Mouse (Mus musculus) embryonic facial prominence, embryonic 12.5 days (tissue): Measurements from ENCODE around the gene Pkdrej. TPM values are rescaled to one million over a fixed set of nuclear protein-coding genes. Genes with fewer than 3 reads are reported as not detected.

Source experiments
- ATAC-seq: fragments of 200-750 bp; cut with Nextera tagmentation; 2 replicates; pipeline ENCODE4 v1.8.0; 2017; ENCODE audit not compliant: insufficient number of reproducible peaks, insufficient read depth, low FRiP score, low TSS enrichment
- H3K27ac ChIP-seq: fragments of 300-500 bp; sonication (generic); 2 replicates; pipeline ENCODE4 v1.5.1; 2016; ENCODE audit warnings: mild to moderate bottlenecking
- H3K27me3 ChIP-seq: fragments of 300-500 bp; sonication (generic); 2 replicates; pipeline ENCODE4 v1.6.1; 2016; ENCODE audit warnings: mild to moderate bottlenecking, moderate library complexity
- H3K36me3 ChIP-seq: fragments of 300-500 bp; sonication (generic); 2 replicates; pipeline ENCODE4 v1.6.1; 2016; ENCODE audit warnings: mild to moderate bottlenecking
- H3K4me1 ChIP-seq: fragments of 300-500 bp; sonication (generic); 2 replicates; pipeline ENCODE4 v1.6.1; 2016
- H3K4me2 ChIP-seq: fragments of 300-500 bp; sonication (generic); replicated peaks from 2 replicates; pipeline ENCODE4 v1.6.1; 2016; ENCODE audit warnings: mild to moderate bottlenecking, moderate library complexity
- H3K4me3 ChIP-seq: fragments of 300-500 bp; sonication (generic); 2 replicates; pipeline ENCODE4 v1.5.1; 2016; ENCODE audit warnings: mild to moderate bottlenecking
- H3K9ac ChIP-seq: fragments of 300-500 bp; sonication (generic); 2 replicates; pipeline ENCODE4 v1.6.1; 2016; ENCODE audit warnings: mild to moderate bottlenecking, moderate library complexity
- H3K9me3 ChIP-seq: fragments of 300-500 bp; sonication (generic); 2 replicates; pipeline ENCODE4 v1.6.1; 2016; ENCODE audit warnings: mild to moderate bottlenecking, moderate library complexity
- WGBS: fragments of 180-500 bp; shearing (Covaris S2); methylation state at CpG from one replicate; pipeline ENCODE4 v1.1.7; 2016; 5-methylcytosine and 5-hydroxymethylcytosine counted together
- polyA plus RNA-seq: library from polyadenylated mRNA; unstranded; fragments of >200 nt; fragmentation: Nextera tagmentation; extraction: Ambion mirVana; gene quantifications from 2 replicates; pipeline ENCODE4 v1.2.1, GENCODE M21; 2016

Pkdrej gene
- polyA plus RNA-seq, 1 experiment from 2014 or later = 0.33 TPM

- H3K9me3 ChIP-seq = no peaks in the 10 kb centered on the region
- H3K4me3 ChIP-seq = peak overlapping the region; percentile 49
- WGBS = 43% methylated on average over 8 of the region's 8 CpGs
- H3K9ac ChIP-seq = peak overlapping the region; percentile 52
- no peak for ATAC-seq
- H3K27ac ChIP-seq = no peak overlapping the region
- H3K36me3 ChIP-seq = peaks cover 3% of the 10 kb centered on the region; the same call in 1 of the 2 replicates
- H3K27me3 ChIP-seq = no peaks in the 10 kb centered on the region
- H3K4me1 ChIP-seq = peaks cover 7% of the 10 kb centered on the region; the same call in 1 of the 2 replicates
- H3K4me2 ChIP-seq = peak overlapping the region; percentile 70
Measured at GRCm38 (mm10) chr15:85832599-85832998, 11.1 kb upstream of the Pkdrej start.

GRCm38 (mm10) chr15:85831954-85832590 lies 10.5 kb upstream of the Pkdrej start, which contains the start of gene Ttc38:
Gene Ttc38 (plus strand): TSS chr15:85832306.
- Histone ChIP-seq H3K9me3 (no peaks in the 10 kb centered on the region), H3K4me2 (peak within 1 kb of the TSS; percentile 70), H3K9ac (peak within 1 kb of the TSS; percentile 52), H3K27ac (no peak within 1 kb of the TSS), H3K36me3 (peaks cover 3% of the 10 kb centered on the region; the same call in 1 of the 2 replicates), H3K4me3 (peak within 1 kb of the TSS; percentile 49), H3K27me3 (no peaks in the 10 kb centered on the region), H3K4me1 (peaks cover 7% of the 10 kb centered on the region; the same call in 1 of the 2 replicates)
- under 1% methylated on average over 27 of the region's 27 CpGs for WGBS
- peak; percentile 83 for ATAC-seq

- Histone ChIP-seq H3K9ac (no peak overlapping the region), H3K27ac (no peak overlapping the region), H3K4me3 (no peak overlapping the region), H3K36me3 (no peaks in the 10 kb centered on the region), H3K4me1 (peaks cover 7% of the 10 kb centered on the region; the same call in 1 of the 2 replicates), H3K4me2 (no peak overlapping the region), H3K9me3 (no peaks in the 10 kb centered on the region), H3K27me3 (no peaks in the 10 kb centered on the region)
- WGBS = 73% methylated on average over 5 of the region's 5 CpGs
- no peak for ATAC-seq
Measured at GRCm38 (mm10) chr15:85829470-85829869, 7.9 kb upstream of the Pkdrej start.

GRCm38 (mm10) chr15:85828071-85828470 lies 6.5 kb upstream of the Pkdrej start:
- H3K36me3 ChIP-seq = no peaks in the 10 kb centered on the region
- peaks cover 7% of the 10 kb centered on the region; the same call in 1 of the 2 replicates for H3K4me1 ChIP-seq
- no peak overlapping the region for H3K4me2 ChIP-seq
- H3K9ac ChIP-seq = no peak overlapping the region
- 90% methylated on average over 4 of the region's 4 CpGs for WGBS
- H3K27ac ChIP-seq = no peak overlapping the region
- H3K9me3 ChIP-seq = no peaks in the 10 kb centered on the region
- no peaks in the 10 kb centered on the region for H3K27me3 ChIP-seq
- no peak overlapping the region for H3K4me3 ChIP-seq
- ATAC-seq = no peak

GRCm38 (mm10) chr15:85826676-85827075 lies 5.1 kb upstream of the Pkdrej start:
- 59% methylated on average over 5 of the region's 5 CpGs for WGBS
- no peak for ATAC-seq
- 0 out of 2 replicates have a peak, but pooled peaks cover 3% of the 10 kb centered on the region for H3K27me3 ChIP-seq
- H3K4me3 ChIP-seq = no peak overlapping the region
- no peak overlapping the region for H3K9ac ChIP-seq
- no peak overlapping the region for H3K4me2 ChIP-seq
- H3K4me1 ChIP-seq = 0 out of 2 replicates have a peak, but pooled peaks cover 4% of the 10 kb centered on the region
- no peaks in the 10 kb centered on the region for H3K9me3 ChIP-seq
- no peaks in the 10 kb centered on the region for H3K36me3 ChIP-seq
- no peak overlapping the region for H3K27ac ChIP-seq

- Histone ChIP-seq H3K4me3 (peak overlapping the region; percentile 53), H3K4me1 (0 out of 2 replicates have a peak, but pooled peaks cover 7% of the 10 kb centered on the region), H3K36me3 (no peaks in the 10 kb centered on the region), H3K9ac (peak overlapping the region; percentile 77), H3K27me3 (peaks cover 16% of the 10 kb centered on the region; the same call in 1 of the 2 replicates), H3K4me2 (peak overlapping the region; percentile 97), H3K9me3 (peaks cover 6% of the 10 kb centered on the region; the same call in 1 of the 2 replicates), H3K27ac (no peak overlapping the region)
- no peak for ATAC-seq
- WGBS = 18% methylated on average over 4 of the region's 4 CpGs
Measured at GRCm38 (mm10) chr15:85822011-85822359, 451 bp upstream of the Pkdrej start.

GRCm38 (mm10) chr15:85813428-85813827 lies 8.1 kb downstream of the Pkdrej start:
- WGBS = 69% methylated on average over 10 of the region's 10 CpGs
- Histone ChIP-seq H3K4me1 (peaks cover 6% of the 10 kb centered on the region; the same call in 1 of the 2 replicates), H3K9me3 (peaks cover 2% of the 10 kb centered on the region; the same call in 1 of the 2 replicates), H3K4me3 (no peak overlapping the region), H3K9ac (no peak overlapping the region), H3K4me2 (no peak overlapping the region), H3K27ac (no peak overlapping the region), H3K36me3 (no peaks in the 10 kb centered on the region), H3K27me3 (no peaks in the 10 kb centered on the region)
- no peak for ATAC-seq

- Histone ChIP-seq H3K9me3 (no peaks in the 10 kb centered on the region), H3K4me2 (peak within 1 kb of the TSS; percentile 88), H3K27me3 (no peaks in the 10 kb centered on the region), H3K4me1 (peaks cover 6% of the 10 kb centered on the region; the same call in 1 of the 2 replicates), H3K36me3 (no peaks in the 10 kb centered on the region), H3K4me3 (peak within 1 kb of the TSS; percentile 83), H3K27ac (peak within 1 kb of the TSS; percentile 87), H3K9ac (peak within 1 kb of the TSS; percentile 79)
- 3% methylated on average over 36 of the region's 36 CpGs for WGBS
- ATAC-seq = peak; percentile 92
Measured at GRCm38 (mm10) chr15:85811535-85812277, 9.8 kb downstream of the Pkdrej start, which contains the start of gene Cdpf1. Gene Cdpf1 (minus strand): TSS chr15:85811697.

- Histone ChIP-seq H3K27ac (peak overlapping the region; percentile 87), H3K9me3 (no peaks in the 10 kb centered on the region), H3K4me1 (peaks cover 6% of the 10 kb centered on the region; the same call in 1 of the 2 replicates), H3K4me2 (peak overlapping the region; percentile 88), H3K4me3 (peak overlapping the region; percentile 83), H3K27me3 (no peaks in the 10 kb centered on the region), H3K36me3 (no peaks in the 10 kb centered on the region), H3K9ac (peak overlapping the region; percentile 79)
- ATAC-seq = peak; percentile 87
- WGBS = 4% methylated on average over 36 of the region's 36 CpGs
Measured at GRCm38 (mm10) chr15:85810806-85811521, 10.6 kb downstream of the Pkdrej start.

GRCm38 (mm10) chr15:85810462-85810805 lies 11.1 kb downstream of the Pkdrej start:
- 84% methylated on average over 5 of the region's 5 CpGs for WGBS
- ATAC-seq = no peak

GRCm38 (mm10) chr15:85809091-85809490 lies 12.4 kb downstream of the Pkdrej start:
- Histone ChIP-seq H3K4me3 (no peak overlapping the region), H3K4me1 (peaks cover 6% of the 10 kb centered on the region; the same call in 1 of the 2 replicates), H3K27me3 (no peaks in the 10 kb centered on the region), H3K9ac (no peak overlapping the region), H3K9me3 (no peaks in the 10 kb centered on the region), H3K4me2 (no peak overlapping the region), H3K36me3 (no peaks in the 10 kb centered on the region), H3K27ac (no peak overlapping the region)
- 88% methylated on average over 12 of the region's 12 CpGs for WGBS
- no peak for ATAC-seq

More at GRCm38 (mm10) chr15:85810462-85810805, 11.1 kb downstream of the Pkdrej start:
- peak overlapping the region; percentile 83; the same call in 1 of the 2 replicates for H3K4me3 ChIP-seq
- no peaks in the 10 kb centered on the region for H3K36me3 ChIP-seq
- peak overlapping the region; percentile 79; the same call in 1 of the 2 replicates for H3K9ac ChIP-seq
- peak overlapping the region; percentile 88 for H3K4me2 ChIP-seq
- no peaks in the 10 kb centered on the region for H3K9me3 ChIP-seq
- no peaks in the 10 kb centered on the region for H3K27me3 ChIP-seq
- no peak overlapping the region for H3K27ac ChIP-seq
- H3K4me1 ChIP-seq = peaks cover 6% of the 10 kb centered on the region; the same call in 1 of the 2 replicates
